Mouse (Mus musculus): ENCODE measurements at regions not wholly inside any gene's neighbourhood (a gene's known extent, or its start where the extent isn't known, plus 50 kb on each side); places are given as distances from the start of the nearest gene placed in this dataset.

DNA sequence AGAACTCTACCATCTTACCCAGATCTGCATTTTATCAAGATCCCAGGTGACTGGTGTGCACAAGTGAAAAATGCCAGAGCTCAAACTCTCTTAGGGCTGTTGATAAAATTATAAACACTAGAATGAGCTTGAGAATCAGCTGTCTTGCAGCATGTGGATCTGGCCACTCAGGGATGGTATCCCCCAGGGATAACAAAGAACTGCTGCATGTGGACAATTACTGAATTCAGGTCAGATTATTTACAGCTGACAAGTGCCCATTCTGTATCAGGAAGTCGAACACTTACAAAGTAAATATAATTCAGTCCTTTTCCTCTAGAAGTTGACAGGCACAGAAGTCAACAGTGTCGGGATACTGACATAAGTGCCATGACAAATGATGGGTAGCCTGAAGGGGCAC is 306.3 kb upstream of the Gm21798 start:
- no peak overlapping the region for H3K4me3 ChIP-seq (ENCODE audit: low read depth, low read length)
- no peak overlapping the region for H3K4me2 ChIP-seq (replicated peaks; ENCODE audit: low read depth, low read length)
- no peaks in the 10 kb centered on the region for H3K9me3 ChIP-seq (ENCODE audit: control insufficient read depth, low read length)
- no peak overlapping the region for H3K27ac ChIP-seq (ENCODE audit: low read depth, low read length)
- H3K27me3 ChIP-seq (ENCODE audit: control insufficient read depth, insufficient read depth, low read length), result no peaks in the 10 kb centered on the region
- H3K36me3 ChIP-seq (ENCODE audit: control insufficient read depth, insufficient read depth, low read length), result no peaks in the 10 kb centered on the region
- ATAC-seq (ENCODE audit: low FRiP score) (no peak), DNase-seq (ENCODE audit: low spot score) (no peak)
- H3K4me1 ChIP-seq (replicated peaks; ENCODE audit: control insufficient read depth, insufficient read depth, low read length), result no peaks in the 10 kb centered on the region
- 51% methylated on average over 2 of the region's 2 CpGs for WGBS
- no peak overlapping the region for H3K9ac ChIP-seq (ENCODE audit: low read depth, low read length)

DNA sequence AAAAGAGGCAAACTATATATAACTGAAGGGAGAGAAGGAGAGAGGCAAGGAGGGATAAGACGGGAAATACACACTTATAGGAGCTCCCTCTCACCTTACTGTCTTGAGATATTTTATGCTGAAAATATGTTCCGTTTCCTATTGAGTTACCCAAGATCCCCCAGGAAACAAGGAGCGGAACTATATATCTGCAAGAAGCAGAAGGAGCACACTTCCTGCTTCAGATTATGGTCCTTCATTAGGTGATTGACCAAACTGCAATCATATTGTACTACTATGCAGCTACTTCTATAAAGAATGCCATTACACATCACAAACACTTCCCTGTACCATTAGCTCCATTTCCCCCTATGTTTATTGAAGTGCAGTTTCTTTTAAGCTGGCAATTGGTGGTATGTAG is 304.9 kb upstream of the Gm21798 start:
- no peak overlapping the region for H3K27ac ChIP-seq (ENCODE audit: low read depth, low read length)
- H3K4me2 ChIP-seq (replicated peaks; ENCODE audit: low read depth, low read length), result no peak overlapping the region
- H3K36me3 ChIP-seq (ENCODE audit: control insufficient read depth, insufficient read depth, low read length), result no peaks in the 10 kb centered on the region
- DNase-seq (ENCODE audit: low spot score) (no peak), ATAC-seq (ENCODE audit: low FRiP score) (no peak)
- WGBS, result 91% methylated on average over 3 of the region's 3 CpGs
- H3K4me3 ChIP-seq (ENCODE audit: low read depth, low read length), result no peak overlapping the region
- H3K4me1 ChIP-seq (replicated peaks; ENCODE audit: control insufficient read depth, insufficient read depth, low read length), result no peaks in the 10 kb centered on the region
- no peaks in the 10 kb centered on the region for H3K9me3 ChIP-seq (ENCODE audit: control insufficient read depth, low read length)
- no peak overlapping the region for H3K9ac ChIP-seq (ENCODE audit: low read depth, low read length)
- no peaks in the 10 kb centered on the region for H3K27me3 ChIP-seq (ENCODE audit: control insufficient read depth, insufficient read depth, low read length)

DNA sequence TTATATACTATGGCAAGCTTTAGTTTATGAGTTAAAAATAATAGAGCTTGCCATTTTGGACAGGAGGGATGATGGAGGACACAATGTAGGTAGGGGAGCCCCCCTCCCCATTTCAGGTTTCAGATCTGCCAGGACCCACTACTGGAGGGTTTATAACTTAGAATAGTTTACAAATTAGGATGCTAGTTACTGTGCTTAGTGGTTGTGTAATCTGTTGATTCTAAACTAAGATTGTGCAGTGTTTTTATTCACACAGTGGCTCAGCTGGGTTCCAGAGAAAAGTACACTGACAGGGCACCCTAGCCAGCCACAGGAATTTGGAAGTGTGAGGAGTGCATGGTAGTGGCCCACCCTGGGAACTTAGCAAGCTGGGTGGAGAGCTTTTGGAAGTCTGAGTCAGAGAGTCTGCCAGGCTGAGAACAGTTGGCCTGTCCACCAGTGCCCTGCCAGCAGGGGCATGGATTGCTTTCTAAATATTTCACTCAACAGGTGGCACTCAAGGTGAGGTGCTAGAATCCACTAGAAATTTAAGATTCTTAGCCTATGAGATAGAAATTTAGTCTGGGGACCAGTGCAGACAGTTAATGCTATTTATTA is 303.9 kb upstream of the Gm21798 start:
- H3K27ac ChIP-seq (ENCODE audit: low read depth, low read length), result no peak overlapping the region
- no peak overlapping the region for H3K4me3 ChIP-seq (ENCODE audit: low read depth, low read length)
- ATAC-seq (ENCODE audit: low FRiP score) (no peak), DNase-seq (ENCODE audit: low spot score) (no peak)
- H3K4me1 ChIP-seq (replicated peaks; ENCODE audit: control insufficient read depth, insufficient read depth, low read length), result no peaks in the 10 kb centered on the region
- no peak overlapping the region for H3K4me2 ChIP-seq (replicated peaks; ENCODE audit: low read depth, low read length)
- H3K9ac ChIP-seq (ENCODE audit: low read depth, low read length), result no peak overlapping the region
- H3K36me3 ChIP-seq (ENCODE audit: control insufficient read depth, insufficient read depth, low read length), result no peaks in the 10 kb centered on the region
- no peaks in the 10 kb centered on the region for H3K9me3 ChIP-seq (ENCODE audit: control insufficient read depth, low read length)
- no peaks in the 10 kb centered on the region for H3K27me3 ChIP-seq (ENCODE audit: control insufficient read depth, insufficient read depth, low read length)

DNA sequence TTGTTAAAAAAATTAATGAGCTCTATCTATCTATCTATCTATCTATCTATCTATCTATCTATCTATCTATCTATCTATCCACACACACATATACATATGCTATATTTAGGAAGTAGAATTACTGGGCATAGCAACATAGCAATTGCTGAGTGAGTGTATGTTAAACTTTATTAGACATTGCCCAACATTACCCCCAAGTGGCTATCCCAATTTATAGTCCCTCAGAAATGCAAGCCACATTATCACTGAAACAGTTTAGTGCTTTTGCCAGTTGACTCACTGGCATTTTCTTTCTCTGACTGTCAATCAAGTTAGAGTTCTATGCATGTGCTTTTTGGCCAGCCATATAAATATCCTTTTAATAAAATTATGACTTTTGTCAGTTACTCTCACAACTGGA is 302.3 kb upstream of the Gm21798 start:
- no peak overlapping the region for H3K4me2 ChIP-seq (replicated peaks; ENCODE audit: low read depth, low read length)
- no peaks in the 10 kb centered on the region for H3K36me3 ChIP-seq (ENCODE audit: control insufficient read depth, insufficient read depth, low read length)
- DNase-seq (ENCODE audit: low spot score) (no peak), ATAC-seq (ENCODE audit: low FRiP score) (no peak)
- no peaks in the 10 kb centered on the region for H3K27me3 ChIP-seq (ENCODE audit: control insufficient read depth, insufficient read depth, low read length)
- no peak overlapping the region for H3K27ac ChIP-seq (ENCODE audit: low read depth, low read length)
- H3K4me3 ChIP-seq (ENCODE audit: low read depth, low read length), result no peak overlapping the region
- H3K9me3 ChIP-seq (ENCODE audit: control insufficient read depth, low read length), result no peaks in the 10 kb centered on the region
- no peaks in the 10 kb centered on the region for H3K4me1 ChIP-seq (replicated peaks; ENCODE audit: control insufficient read depth, insufficient read depth, low read length)
- H3K9ac ChIP-seq (ENCODE audit: low read depth, low read length), result no peak overlapping the region

DNA sequence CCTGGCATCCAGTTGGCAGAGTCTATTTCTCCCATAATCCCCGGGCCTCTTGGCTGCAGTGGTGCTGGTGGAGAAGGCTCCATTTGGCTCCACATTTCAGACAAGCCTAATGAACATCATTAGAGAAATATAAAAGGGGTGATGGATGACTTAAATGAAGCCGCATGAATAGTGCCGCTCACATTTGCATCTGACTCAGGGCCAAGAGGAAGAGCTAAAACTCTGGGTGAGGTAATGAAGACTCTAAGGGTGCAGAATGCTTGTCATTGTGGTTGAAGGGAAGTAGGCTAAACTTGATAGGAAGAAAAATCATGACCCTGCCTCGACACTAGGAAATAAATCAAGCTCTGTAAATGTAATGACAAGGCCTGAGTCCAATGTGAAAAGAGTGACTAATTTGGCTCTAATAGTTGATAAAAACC is 298.3 kb upstream of the Gm21798 start:
- 56% methylated on average over 4 of the region's 4 CpGs for WGBS
- H3K4me2 ChIP-seq (replicated peaks; ENCODE audit: low read depth, low read length), result no peak overlapping the region
- H3K9me3 ChIP-seq (ENCODE audit: control insufficient read depth, low read length), result no peaks in the 10 kb centered on the region
- no peak overlapping the region for H3K27ac ChIP-seq (ENCODE audit: low read depth, low read length)
- H3K9ac ChIP-seq (ENCODE audit: low read depth, low read length), result no peak overlapping the region
- H3K4me3 ChIP-seq (ENCODE audit: low read depth, low read length), result no peak overlapping the region
- no peaks in the 10 kb centered on the region for H3K27me3 ChIP-seq (ENCODE audit: control insufficient read depth, insufficient read depth, low read length)
- ATAC-seq (ENCODE audit: low FRiP score), result 0 out of 2 replicates have a peak, but pooled peaks have one; percentile 27
- H3K4me1 ChIP-seq (replicated peaks; ENCODE audit: control insufficient read depth, insufficient read depth, low read length), result no peaks in the 10 kb centered on the region
- no peak for DNase-seq (ENCODE audit: low spot score)
- H3K36me3 ChIP-seq (ENCODE audit: control insufficient read depth, insufficient read depth, low read length), result no peaks in the 10 kb centered on the region

DNA sequence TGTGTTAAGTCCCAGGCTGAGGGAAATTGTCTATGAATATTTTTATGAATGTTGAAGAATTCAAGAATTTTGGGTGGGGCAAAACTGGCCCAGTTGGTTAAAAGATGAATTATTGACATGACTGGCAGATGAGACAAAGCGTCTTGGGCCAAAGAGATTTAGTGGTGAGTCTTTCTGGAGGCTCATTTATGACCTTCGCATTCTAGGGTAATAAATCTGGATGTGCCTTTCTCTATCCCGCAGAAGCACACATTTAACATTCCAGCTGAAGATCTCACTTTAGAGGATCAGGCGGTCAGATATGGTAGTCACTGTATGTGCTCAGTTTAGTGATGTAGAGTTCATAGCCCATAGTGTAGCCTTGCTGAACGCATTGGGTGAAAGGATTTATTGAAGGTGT is 296.9 kb upstream of the Gm21798 start:
- Histone ChIP-seq H3K36me3 (ENCODE audit: control insufficient read depth, insufficient read depth, low read length) (no peaks in the 10 kb centered on the region), H3K9ac (ENCODE audit: low read depth, low read length) (no peak overlapping the region), H3K27ac (ENCODE audit: low read depth, low read length) (no peak overlapping the region), H3K27me3 (ENCODE audit: control insufficient read depth, insufficient read depth, low read length) (no peaks in the 10 kb centered on the region), H3K4me1 (replicated peaks; ENCODE audit: control insufficient read depth, insufficient read depth, low read length) (no peaks in the 10 kb centered on the region), H3K4me2 (replicated peaks; ENCODE audit: low read depth, low read length) (no peak overlapping the region), H3K4me3 (ENCODE audit: low read depth, low read length) (no peak overlapping the region), H3K9me3 (ENCODE audit: control insufficient read depth, low read length) (no peaks in the 10 kb centered on the region)
- no peak for ATAC-seq (ENCODE audit: low FRiP score)
- no peak for DNase-seq (ENCODE audit: low spot score)
- 90% methylated on average over 5 of the region's 5 CpGs for WGBS

DNA sequence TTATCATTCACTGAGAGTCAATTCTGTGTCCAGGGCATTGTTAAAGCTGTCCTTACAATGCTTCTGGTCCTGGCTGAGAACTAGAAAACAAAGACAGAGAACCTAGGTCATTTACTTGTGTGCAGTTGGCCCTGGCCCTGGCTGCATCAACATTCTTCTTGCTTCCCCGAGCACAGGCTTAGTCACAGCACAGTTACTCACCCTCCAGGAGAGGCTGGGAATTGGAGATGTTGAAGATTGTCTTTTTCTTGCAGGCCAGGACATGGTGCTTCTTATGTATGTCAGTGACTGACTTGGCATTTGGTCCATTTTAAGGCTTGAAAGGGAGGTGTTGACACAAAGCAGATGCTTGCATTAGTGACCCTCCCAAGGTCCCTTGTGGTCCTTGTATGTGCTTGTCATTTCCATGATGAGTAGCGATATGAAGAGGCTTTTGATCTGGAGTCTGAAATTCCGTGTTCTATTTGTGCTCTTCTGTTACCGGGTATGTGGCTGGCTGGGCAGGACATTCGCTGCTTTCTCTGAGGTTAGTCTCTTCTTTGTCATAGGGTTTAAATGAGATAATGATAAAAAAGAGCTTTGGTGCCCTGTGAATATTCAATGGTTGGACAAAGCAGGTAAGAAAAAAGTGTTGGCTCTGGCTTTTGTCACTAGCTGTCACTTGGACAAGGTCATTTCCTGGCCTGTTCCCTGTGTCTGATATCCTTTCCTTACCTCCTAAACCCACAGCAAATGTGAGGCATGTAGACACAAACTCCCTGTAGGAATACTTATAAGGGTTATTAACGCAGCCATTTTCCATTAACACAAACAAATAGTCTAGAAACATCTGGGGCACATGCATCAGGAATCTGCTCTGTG is 285.0 kb upstream of the Gm21798 start:
- no peak overlapping the region for H3K4me2 ChIP-seq (replicated peaks; ENCODE audit: low read depth, low read length)
- H3K36me3 ChIP-seq (ENCODE audit: control insufficient read depth, insufficient read depth, low read length), result no peaks in the 10 kb centered on the region
- 79% methylated on average over 6 of the region's 6 CpGs for WGBS
- H3K4me1 ChIP-seq (replicated peaks; ENCODE audit: control insufficient read depth, insufficient read depth, low read length), result no peaks in the 10 kb centered on the region
- no peak overlapping the region for H3K9ac ChIP-seq (ENCODE audit: low read depth, low read length)
- no peak overlapping the region for H3K27ac ChIP-seq (ENCODE audit: low read depth, low read length)
- H3K9me3 ChIP-seq (ENCODE audit: control insufficient read depth, low read length), result no peaks in the 10 kb centered on the region
- ATAC-seq (ENCODE audit: low FRiP score) (no peak), DNase-seq (ENCODE audit: low spot score) (no peak)
- H3K4me3 ChIP-seq (ENCODE audit: low read depth, low read length), result no peak overlapping the region
- no peaks in the 10 kb centered on the region for H3K27me3 ChIP-seq (ENCODE audit: control insufficient read depth, insufficient read depth, low read length)

DNA sequence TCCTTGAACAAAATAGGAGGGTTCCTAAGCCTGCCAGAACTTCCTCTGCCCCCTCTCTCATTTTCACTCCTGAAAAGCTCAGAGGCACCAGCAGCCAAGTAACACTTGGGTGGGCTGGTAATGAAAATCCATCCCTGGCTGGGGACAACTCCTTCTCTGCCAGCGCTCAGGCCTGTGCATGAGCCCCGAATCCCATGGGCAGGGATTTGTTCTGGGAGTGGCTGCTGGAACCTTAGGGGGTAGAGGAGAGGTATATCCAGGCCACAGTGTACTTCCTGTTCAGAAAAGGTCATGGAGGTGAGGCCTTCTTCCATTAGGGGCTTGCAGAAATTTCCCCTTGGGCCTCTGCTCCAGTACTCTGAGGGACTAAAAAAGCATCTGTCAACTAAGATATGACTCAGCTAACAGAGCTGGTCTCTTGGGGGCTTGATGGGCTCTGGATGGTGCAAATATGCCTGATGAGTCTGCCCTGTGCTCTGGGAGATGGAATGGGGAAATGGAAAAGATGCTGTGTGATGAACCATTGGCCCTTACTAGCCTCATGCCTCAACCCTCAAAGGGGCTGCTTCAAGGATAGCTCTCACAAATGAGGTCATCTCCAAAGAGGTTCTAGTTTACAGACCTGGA is 284.2 kb upstream of the Gm21798 start:
- Histone ChIP-seq H3K27me3 (ENCODE audit: control insufficient read depth, insufficient read depth, low read length) (no peaks in the 10 kb centered on the region), H3K27ac (ENCODE audit: low read depth, low read length) (no peak overlapping the region), H3K4me2 (replicated peaks; ENCODE audit: low read depth, low read length) (no peak overlapping the region), H3K36me3 (ENCODE audit: control insufficient read depth, insufficient read depth, low read length) (no peaks in the 10 kb centered on the region), H3K4me3 (ENCODE audit: low read depth, low read length) (no peak overlapping the region), H3K4me1 (replicated peaks; ENCODE audit: control insufficient read depth, insufficient read depth, low read length) (no peaks in the 10 kb centered on the region), H3K9me3 (ENCODE audit: control insufficient read depth, low read length) (no peaks in the 10 kb centered on the region), H3K9ac (ENCODE audit: low read depth, low read length) (no peak overlapping the region)
- no peak for DNase-seq (ENCODE audit: low spot score)
- WGBS, result 79% methylated on average over 2 of the region's 2 CpGs
- ATAC-seq (ENCODE audit: low FRiP score), result no peak

DNA sequence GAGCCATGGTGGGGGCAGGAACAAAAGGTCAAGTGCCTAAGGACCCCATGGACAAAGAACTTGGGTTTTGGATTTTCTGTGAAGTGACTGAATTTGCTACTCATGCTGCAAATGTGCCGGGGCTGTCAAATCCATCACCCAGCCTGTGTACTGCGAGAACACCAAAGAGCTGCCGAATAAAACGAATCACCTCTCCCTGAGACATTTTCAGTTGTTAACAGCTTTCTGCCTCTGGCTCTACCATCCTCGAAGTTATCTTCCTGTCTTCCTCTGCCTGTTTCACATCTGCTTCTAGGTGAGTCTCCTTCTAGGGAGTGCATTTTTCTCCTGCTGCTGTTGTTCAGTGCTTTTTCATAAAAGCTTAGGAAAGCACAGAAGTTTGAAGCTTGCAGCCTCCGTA is 283.3 kb upstream of the Gm21798 start:
- no peaks in the 10 kb centered on the region for H3K9me3 ChIP-seq (ENCODE audit: control insufficient read depth, low read length)
- H3K4me3 ChIP-seq (ENCODE audit: low read depth, low read length), result no peak overlapping the region
- H3K4me1 ChIP-seq (replicated peaks; ENCODE audit: control insufficient read depth, insufficient read depth, low read length), result no peaks in the 10 kb centered on the region
- H3K9ac ChIP-seq (ENCODE audit: low read depth, low read length), result no peak overlapping the region
- H3K27ac ChIP-seq (ENCODE audit: low read depth, low read length), result no peak overlapping the region
- H3K4me2 ChIP-seq (replicated peaks; ENCODE audit: low read depth, low read length), result no peak overlapping the region
- no peaks in the 10 kb centered on the region for H3K36me3 ChIP-seq (ENCODE audit: control insufficient read depth, insufficient read depth, low read length)
- H3K27me3 ChIP-seq (ENCODE audit: control insufficient read depth, insufficient read depth, low read length), result no peaks in the 10 kb centered on the region
- no peak for DNase-seq (ENCODE audit: low spot score)
- no peak for ATAC-seq (ENCODE audit: low FRiP score)
- WGBS, result 50% methylated on average over 6 of the region's 6 CpGs
